Mouse (Mus musculus) liver, embryonic 13.5 days (tissue): Measurements from ENCODE around the gene Rbbp7. TPM values are rescaled to one million over a fixed set of nuclear protein-coding genes. Genes with fewer than 3 reads are reported as not detected.

Source experiments
- ATAC-seq: fragments of 200-750 bp; cut with Nextera tagmentation; 2 replicates; pipeline ENCODE4 v1.8.0; 2017; ENCODE audit warnings: low read depth, mild to moderate bottlenecking, moderate number of reproducible peaks, moderate library complexity
- DNase-seq: peaks from one replicate; pipeline ENCODE4 v3.0.0; 2022
- H3K27ac ChIP-seq: fragments of 300-500 bp; sonication (generic); 2 replicates; pipeline ENCODE4 v1.5.1; 2015; ENCODE audit warnings: moderate library complexity, mild to moderate bottlenecking, inconsistent platforms
- H3K27me3 ChIP-seq: fragments of 300-500 bp; sonication (generic); 2 replicates; pipeline ENCODE4 v1.6.1; 2015; ENCODE audit warnings: mild to moderate bottlenecking, inconsistent platforms
- H3K36me3 ChIP-seq: fragments of 300-500 bp; sonication (generic); 2 replicates; pipeline ENCODE4 v1.6.1; 2015; ENCODE audit warnings: mild to moderate bottlenecking, inconsistent platforms
- H3K4me1 ChIP-seq: fragments of 300-500 bp; sonication (generic); replicated peaks from 2 replicates; pipeline ENCODE4 v1.6.1; 2015; ENCODE audit warnings: inconsistent platforms
- H3K4me2 ChIP-seq: fragments of 300-500 bp; sonication (generic); 2 replicates; pipeline ENCODE4 v1.6.1; 2015; ENCODE audit warnings: inconsistent platforms, mild to moderate bottlenecking, moderate library complexity
- H3K4me3 ChIP-seq: fragments of 300-500 bp; sonication (generic); replicated peaks from 2 replicates; pipeline ENCODE4 v1.5.1; 2015; ENCODE audit warnings: mild to moderate bottlenecking, inconsistent platforms
- H3K9ac ChIP-seq: fragments of 300-500 bp; sonication (generic); 2 replicates; pipeline ENCODE4 v1.6.1; 2015; ENCODE audit warnings: mild to moderate bottlenecking, inconsistent platforms
- H3K9me3 ChIP-seq: fragments of 300-500 bp; sonication (generic); replicated peaks from 2 replicates; pipeline ENCODE4 v1.6.1; 2016; ENCODE audit warnings: inconsistent platforms
- WGBS: fragments of 180-500 bp; shearing (Covaris S2); methylation state at CpG from one replicate; pipeline ENCODE4 v1.1.7; 2015; ENCODE audit not compliant: insufficient replicate concordance; 5-methylcytosine and 5-hydroxymethylcytosine counted together
- polyA plus RNA-seq: library from polyadenylated mRNA; unstranded; fragments of >200 nt; fragmentation: Nextera tagmentation; extraction: Ambion mirVana; gene quantifications from 2 replicates; pipeline ENCODE4 v1.2.1, GENCODE M21; 2015

The Rbbp7 gene
- 265 and 297 TPM in 2 replicates for polyA plus RNA-seq

DNA sequence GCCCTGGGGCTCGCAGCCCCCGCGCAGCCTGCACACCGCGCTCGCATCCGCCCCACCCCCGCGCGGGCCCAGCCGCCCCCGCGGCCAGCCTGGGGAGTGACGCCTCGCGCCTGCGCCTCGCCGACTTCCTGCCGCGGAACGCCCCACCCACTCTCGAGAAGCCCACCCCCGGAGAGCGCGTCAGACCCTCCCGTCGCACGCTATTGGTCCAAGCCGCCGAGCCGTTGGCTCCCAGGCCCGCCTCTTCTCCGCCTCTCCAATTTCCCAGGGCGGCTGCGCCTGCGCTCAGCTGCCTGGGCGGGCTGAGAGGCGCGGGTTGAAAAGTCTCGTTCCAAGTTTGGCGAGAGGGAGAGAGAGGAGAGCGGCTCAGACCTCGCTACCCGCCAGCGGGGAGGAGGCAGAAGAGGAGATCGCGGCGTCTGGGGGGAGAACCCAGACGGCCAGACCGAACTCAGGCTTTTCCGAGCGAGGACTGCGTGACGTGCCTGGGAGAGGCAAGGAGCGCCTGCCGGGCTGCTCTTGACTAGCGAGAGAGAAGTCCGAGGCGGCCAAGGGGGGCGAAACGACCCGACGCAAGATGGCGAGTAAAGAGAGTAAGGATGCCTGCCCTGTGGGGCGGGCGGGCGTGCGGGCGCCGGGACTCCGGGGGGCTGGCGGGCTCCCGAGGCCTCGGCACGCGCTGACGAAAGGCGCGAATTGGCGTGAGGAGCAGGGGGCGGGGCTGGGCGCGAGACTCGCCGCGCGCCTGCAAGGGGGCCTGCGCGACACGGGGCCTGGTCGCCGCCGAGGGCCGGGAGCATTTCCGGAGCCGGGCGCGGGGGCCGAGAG, at the start of gene Rbbp7:
TSS of gene Rbbp7 (plus strand) at position 288 of the 828 bp plus-strand sequence.
- no peaks in the 10 kb centered on the region for H3K9me3 ChIP-seq
- H3K4me2 ChIP-seq, result peak within 1 kb of the TSS; percentile 75
- H3K4me1 ChIP-seq, result peaks cover 16% of the 10 kb centered on the region
- WGBS, result 15% methylated on average over 81 of the region's 100 CpGs
- ATAC-seq (peak; percentile 95), DNase-seq (peak; percentile 86)
- H3K36me3 ChIP-seq, result peaks cover 13% of the 10 kb centered on the region; the same call in 1 of the 2 replicates
- H3K4me3 ChIP-seq, result peak within 1 kb of the TSS; percentile 77
- H3K9ac ChIP-seq, result peak within 1 kb of the TSS; percentile 85
- peaks cover 3% of the 10 kb centered on the region; the same call in 1 of the 2 replicates for H3K27me3 ChIP-seq
- peak within 1 kb of the TSS; percentile 88 for H3K27ac ChIP-seq

DNA sequence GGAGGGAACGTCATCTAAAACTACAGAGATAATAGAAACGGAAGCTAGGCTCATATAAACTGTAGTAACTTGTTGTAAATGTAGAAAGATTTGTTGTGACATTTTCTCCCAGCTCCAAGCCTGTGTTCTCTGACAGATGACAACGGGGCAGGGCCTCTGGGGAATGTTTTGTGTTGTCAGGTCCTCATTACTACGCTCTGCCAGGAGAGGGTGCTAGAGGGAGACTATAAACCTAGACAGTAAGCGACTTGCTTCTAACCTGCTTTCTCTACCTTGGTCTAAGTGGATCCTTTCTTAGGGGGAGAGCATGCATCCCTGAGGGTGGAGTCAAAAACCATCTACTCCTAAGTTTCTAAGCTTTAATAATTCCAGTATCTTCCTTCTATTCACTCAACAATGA, 42.4 kb upstream of the Rbbp7 start:
- WGBS, result 31% methylated on average over 5 of the region's 5 CpGs
- peak; percentile 39 for DNase-seq
- H3K4me3 ChIP-seq, result no peak overlapping the region
- H3K4me1 ChIP-seq, result no peaks in the 10 kb centered on the region
- H3K9ac ChIP-seq, result no peak overlapping the region
- no peak overlapping the region for H3K27ac ChIP-seq
- no peak overlapping the region for H3K4me2 ChIP-seq
- H3K36me3 ChIP-seq, result no peaks in the 10 kb centered on the region
- H3K27me3 ChIP-seq, result no peaks in the 10 kb centered on the region
- ATAC-seq, result peak; percentile 59; the same call in 1 of the 2 replicates
- H3K9me3 ChIP-seq, result no peaks in the 10 kb centered on the region

DNA sequence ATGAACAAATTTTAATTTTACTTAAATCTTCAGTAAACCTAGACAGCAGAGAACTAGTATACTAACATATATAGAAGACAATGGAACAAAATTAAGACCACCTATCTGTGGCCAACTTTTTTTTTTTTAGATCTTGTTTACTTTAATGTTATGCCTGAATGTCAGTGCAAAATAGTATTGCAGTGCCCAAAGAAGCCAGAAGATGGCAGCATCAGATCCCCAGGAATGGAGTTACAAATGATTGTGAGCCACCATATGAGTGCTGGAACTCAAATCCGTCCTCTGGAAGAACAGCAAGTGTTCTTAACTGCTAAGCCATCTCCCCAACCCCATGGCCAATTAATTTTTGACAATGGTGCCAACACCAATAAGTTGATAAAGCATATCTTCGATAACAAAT, 40.6 kb upstream of the Rbbp7 start:
- DNase-seq (peak; percentile 18), ATAC-seq (no peak)
- Histone ChIP-seq H3K36me3 (no peaks in the 10 kb centered on the region), H3K4me3 (no peak overlapping the region), H3K9me3 (no peaks in the 10 kb centered on the region), H3K27me3 (no peaks in the 10 kb centered on the region), H3K4me2 (no peak overlapping the region), H3K27ac (no peak overlapping the region), H3K4me1 (no peaks in the 10 kb centered on the region), H3K9ac (no peak overlapping the region)
- WGBS, result 31% methylated on average over 2 of the region's 2 CpGs

DNA sequence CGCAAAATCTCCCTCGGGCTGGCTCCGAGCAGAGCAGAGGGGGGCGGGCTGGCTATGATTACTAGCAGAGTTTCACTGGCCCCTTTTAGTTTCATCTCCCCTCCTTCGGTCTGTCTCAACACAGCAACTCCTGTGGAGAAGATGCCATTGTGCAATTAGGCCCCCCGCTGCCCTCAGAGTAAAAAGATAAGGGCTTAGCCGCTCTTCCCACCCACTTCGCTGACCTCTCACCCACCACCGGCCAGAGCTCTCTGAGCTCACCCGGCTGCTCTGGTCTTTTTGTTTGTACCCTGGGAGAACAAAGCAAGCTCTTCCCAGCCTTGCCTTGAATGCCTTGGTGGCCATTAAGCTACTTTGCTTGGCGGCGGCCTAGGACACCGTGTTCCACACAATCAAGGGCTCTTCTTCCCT, 32.8 kb upstream of the Rbbp7 start:
- peak overlapping the region; percentile 29; the same call in 1 of the 2 replicates for H3K27ac ChIP-seq
- ATAC-seq (peak; percentile 45; the same call in 1 of the 2 replicates), DNase-seq (no peak)
- no peaks in the 10 kb centered on the region for H3K36me3 ChIP-seq
- peaks cover 15% of the 10 kb centered on the region for H3K4me1 ChIP-seq
- H3K27me3 ChIP-seq, result no peaks in the 10 kb centered on the region
- WGBS, result 29% methylated on average over 13 of the region's 13 CpGs
- H3K4me3 ChIP-seq, result no peak overlapping the region
- H3K4me2 ChIP-seq, result peak overlapping the region; percentile 41
- no peaks in the 10 kb centered on the region for H3K9me3 ChIP-seq
- no peak overlapping the region for H3K9ac ChIP-seq

DNA sequence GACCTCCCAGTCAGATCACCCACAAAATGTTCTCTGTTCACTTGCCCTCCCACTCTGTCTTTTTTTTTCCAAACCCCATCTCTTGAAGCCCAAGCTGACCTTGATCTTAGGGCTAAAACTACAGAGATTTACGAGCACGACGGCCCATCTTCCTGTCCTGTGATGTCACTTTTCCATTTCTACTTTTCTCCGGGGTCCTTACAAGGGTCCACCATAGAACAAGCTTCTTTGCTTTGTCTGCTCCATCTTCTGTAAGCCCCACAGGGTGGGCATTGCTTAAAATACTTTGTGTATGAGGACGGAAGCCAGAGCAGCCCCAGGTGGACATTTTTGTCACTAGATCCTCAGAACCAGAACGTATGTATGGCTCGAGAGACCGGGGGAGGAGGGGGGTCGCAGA, 32.4 kb upstream of the Rbbp7 start:
- no peaks in the 10 kb centered on the region for H3K9me3 ChIP-seq
- H3K9ac ChIP-seq, result no peak overlapping the region
- no peak for ATAC-seq
- H3K27ac ChIP-seq, result peak overlapping the region; percentile 29
- no peak overlapping the region for H3K4me3 ChIP-seq
- DNase-seq, result no peak
- peaks cover 15% of the 10 kb centered on the region for H3K4me1 ChIP-seq
- no peaks in the 10 kb centered on the region for H3K27me3 ChIP-seq
- peak overlapping the region; percentile 41 for H3K4me2 ChIP-seq
- H3K36me3 ChIP-seq, result no peaks in the 10 kb centered on the region
- WGBS, result 42% methylated on average over 9 of the region's 9 CpGs

DNA sequence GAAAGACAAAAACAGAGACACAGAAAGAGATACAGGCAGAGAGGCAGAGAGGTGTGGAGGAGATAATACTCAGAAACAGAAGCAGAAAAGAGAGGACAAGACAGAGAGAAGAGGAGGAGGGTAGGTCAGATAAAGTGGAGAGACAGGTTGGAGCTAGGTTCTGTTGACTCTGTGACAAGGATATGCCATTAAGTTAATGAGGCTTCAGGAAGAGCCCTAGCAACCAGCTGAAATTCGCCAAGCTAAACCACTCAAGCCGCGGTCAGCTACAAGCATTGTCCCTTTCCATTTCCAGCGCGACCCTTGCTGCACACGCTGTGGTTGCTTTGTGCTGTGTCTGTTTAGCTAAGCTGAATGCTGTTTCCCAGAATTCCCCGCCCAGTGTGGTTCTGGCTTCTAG, 32.0 kb upstream of the Rbbp7 start:
- Histone ChIP-seq H3K27ac (peak overlapping the region; percentile 29), H3K36me3 (no peaks in the 10 kb centered on the region), H3K27me3 (no peaks in the 10 kb centered on the region), H3K4me3 (no peak overlapping the region), H3K4me1 (peaks cover 15% of the 10 kb centered on the region), H3K4me2 (peak overlapping the region; percentile 41; the same call in 1 of the 2 replicates), H3K9me3 (no peaks in the 10 kb centered on the region), H3K9ac (no peak overlapping the region)
- DNase-seq (no peak), ATAC-seq (peak; percentile 76)
- WGBS, result 36% methylated on average over 7 of the region's 7 CpGs

DNA sequence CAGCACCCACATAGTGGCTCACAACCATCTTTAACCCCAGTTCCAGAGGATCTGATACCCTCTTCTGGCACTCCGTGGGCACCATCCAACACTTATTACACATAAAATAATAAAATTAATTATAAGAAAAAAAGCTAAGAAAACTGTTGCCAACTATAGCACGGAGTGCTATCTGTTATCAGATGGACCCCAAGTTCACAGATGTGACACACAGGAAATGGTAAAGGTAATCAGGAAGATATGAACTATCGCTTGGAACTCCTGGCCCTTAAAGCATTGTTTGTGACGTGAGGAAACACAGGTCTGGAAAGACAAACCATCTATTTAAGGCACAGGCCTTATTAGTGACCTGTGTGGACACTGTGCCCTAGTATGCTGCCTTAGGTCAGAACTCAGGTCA, 30.2 kb upstream of the Rbbp7 start:
- no peak overlapping the region for H3K27ac ChIP-seq
- peaks cover 15% of the 10 kb centered on the region for H3K4me1 ChIP-seq
- 44% methylated on average over 4 of the region's 4 CpGs for WGBS
- DNase-seq, result no peak
- H3K9ac ChIP-seq, result no peak overlapping the region
- no peak overlapping the region for H3K4me3 ChIP-seq
- H3K9me3 ChIP-seq, result no peaks in the 10 kb centered on the region
- ATAC-seq, result no peak
- no peaks in the 10 kb centered on the region for H3K36me3 ChIP-seq
- no peak overlapping the region for H3K4me2 ChIP-seq
- no peaks in the 10 kb centered on the region for H3K27me3 ChIP-seq

DNA sequence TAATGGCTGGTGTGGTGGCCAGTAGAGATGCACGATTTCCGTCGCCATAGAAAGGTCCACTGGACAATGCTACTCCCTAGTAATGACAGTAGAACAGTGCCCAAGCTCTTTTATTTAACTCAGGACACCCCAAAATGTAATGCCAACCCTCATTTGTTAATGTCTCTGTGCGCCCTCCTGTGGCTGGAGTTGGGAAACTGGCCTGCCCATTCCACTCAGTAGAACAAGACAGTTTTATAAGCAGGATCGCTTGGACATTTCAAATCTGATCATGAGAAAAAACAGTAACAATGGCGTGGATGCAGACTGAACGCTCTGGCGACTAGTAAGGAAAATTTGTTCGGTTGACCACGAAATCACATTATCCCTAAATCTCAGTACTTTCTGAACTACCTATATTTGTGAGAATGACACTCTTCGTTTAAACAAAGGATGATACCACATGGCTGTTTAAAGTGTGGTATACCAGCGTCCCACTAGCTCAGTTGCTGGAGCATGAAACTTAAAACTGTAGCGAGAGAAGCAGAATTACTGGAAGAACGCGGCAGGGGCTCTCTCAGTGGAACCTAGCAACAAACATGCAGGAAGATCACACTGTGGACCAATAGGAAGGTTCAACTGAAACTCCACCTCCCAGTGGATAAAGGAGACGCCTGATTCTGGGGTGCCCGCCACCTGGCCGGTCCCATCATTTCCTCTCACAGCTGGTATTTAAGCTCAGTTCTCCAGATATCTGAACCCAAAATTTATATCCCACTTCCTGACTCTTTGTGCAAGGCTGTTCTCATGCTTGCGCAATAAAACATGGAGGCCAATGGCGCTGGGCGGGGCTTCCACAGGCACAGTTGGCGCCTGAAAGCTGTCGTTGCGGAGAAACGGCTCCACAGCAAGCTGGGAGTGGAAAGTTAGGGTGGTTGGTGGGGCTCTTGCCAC, 24.9 kb upstream of the Rbbp7 start:
- Histone ChIP-seq H3K9me3 (no peaks in the 10 kb centered on the region), H3K9ac (peak overlapping the region; percentile 61), H3K4me2 (peak overlapping the region; percentile 74), H3K4me3 (peak overlapping the region; percentile 60), H3K27ac (peak overlapping the region; percentile 86), H3K27me3 (no peaks in the 10 kb centered on the region), H3K4me1 (peaks cover 8% of the 10 kb centered on the region), H3K36me3 (no peaks in the 10 kb centered on the region)
- peak; percentile 88 for ATAC-seq
- peak; percentile 44 for DNase-seq
- WGBS, result 16% methylated on average over 25 of the region's 25 CpGs

DNA sequence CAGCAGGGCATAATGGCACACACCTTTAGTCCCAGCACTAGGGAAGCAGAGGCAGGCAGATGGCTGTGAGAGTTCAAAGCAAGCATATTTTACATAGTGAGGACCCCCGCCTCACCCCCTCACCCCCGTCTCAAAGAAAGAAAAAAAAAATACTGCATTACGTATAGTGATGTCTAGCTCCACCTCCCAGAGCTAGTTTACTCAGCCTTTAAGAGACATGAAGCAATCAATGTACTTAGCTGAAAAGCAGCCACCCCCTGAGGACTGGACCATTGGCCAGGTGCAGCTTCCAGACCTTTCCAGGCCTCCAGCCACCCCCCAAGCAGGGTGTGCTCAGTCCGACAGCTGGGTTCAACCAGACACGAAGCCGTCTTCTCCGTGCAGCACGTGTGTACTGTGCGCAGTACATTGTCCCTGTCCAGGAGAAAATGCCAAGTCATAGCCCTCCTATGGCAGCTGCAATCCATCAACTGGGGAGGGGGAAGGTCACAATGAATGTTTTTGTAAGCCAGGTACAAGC, 24.0 kb upstream of the Rbbp7 start:
- peak overlapping the region; percentile 86 for H3K27ac ChIP-seq
- peak overlapping the region; percentile 74 for H3K4me2 ChIP-seq
- H3K27me3 ChIP-seq, result no peaks in the 10 kb centered on the region
- H3K4me1 ChIP-seq, result peaks cover 8% of the 10 kb centered on the region
- peak overlapping the region; percentile 60 for H3K4me3 ChIP-seq
- WGBS, result 31% methylated on average over 9 of the region's 9 CpGs
- H3K9me3 ChIP-seq, result no peaks in the 10 kb centered on the region
- peak; percentile 80 for ATAC-seq
- peak; percentile 42 for DNase-seq
- peak overlapping the region; percentile 61 for H3K9ac ChIP-seq
- no peaks in the 10 kb centered on the region for H3K36me3 ChIP-seq

DNA sequence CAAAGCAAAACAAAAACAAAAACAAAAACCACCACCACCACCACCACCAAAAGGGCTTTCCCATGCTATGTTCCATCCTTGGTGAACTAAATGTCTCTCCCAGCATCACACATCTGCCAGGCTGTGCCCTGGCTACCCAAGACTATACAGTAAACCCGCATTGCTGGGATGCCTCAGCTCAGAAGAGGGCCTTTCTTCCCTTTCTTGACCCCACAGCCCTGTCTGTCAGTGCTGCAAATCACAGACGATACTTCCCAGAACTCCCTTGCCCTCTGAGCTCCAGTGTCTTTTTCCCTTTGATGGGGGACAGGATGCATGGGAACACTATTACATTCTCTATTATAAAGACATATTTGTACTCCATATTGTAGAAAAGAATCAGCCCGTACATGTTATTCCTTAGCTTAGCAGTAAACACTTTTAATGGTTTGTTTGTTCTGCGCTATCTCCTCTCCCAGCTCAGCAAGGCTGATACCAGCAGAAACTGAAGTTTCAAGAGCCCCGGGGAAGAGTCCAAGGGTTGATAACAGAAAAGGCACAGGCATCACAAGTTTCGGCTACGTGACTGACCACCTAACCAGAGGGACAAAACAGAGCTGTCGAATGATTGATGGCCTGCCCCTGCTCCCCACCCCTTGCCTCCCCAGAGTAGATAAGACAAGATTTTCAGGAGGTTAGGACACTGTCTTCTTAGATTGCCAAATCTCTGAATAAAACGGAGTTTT, 11.3 kb upstream of the Rbbp7 start:
- 36% methylated on average over 9 of the region's 9 CpGs for WGBS
- no peak for ATAC-seq

More for the DNA sequence above, 11.3 kb upstream of the Rbbp7 start:
- no peak for DNase-seq
- no peak overlapping the region for H3K4me3 ChIP-seq
- no peaks in the 10 kb centered on the region for H3K4me1 ChIP-seq
- no peaks in the 10 kb centered on the region; the same call in 1 of the 2 replicates for H3K27me3 ChIP-seq
- no peak overlapping the region for H3K27ac ChIP-seq
- H3K4me2 ChIP-seq, result no peak overlapping the region
- no peaks in the 10 kb centered on the region for H3K9me3 ChIP-seq
- H3K9ac ChIP-seq, result no peak overlapping the region
- no peaks in the 10 kb centered on the region for H3K36me3 ChIP-seq
